Mouse (Mus musculus) lung, embryonic 14.5 days (tissue): ENCODE data around the gene Tcp10b. TPM values are rescaled to one million over a fixed set of nuclear protein-coding genes. Genes with fewer than 3 reads are reported as not detected.
"Not testable (repeated sequence)": the region's sequence is repeated elsewhere in the genome, so short reads cannot be mapped to it uniquely, and the experiment has no call there.

Experiments used
- ATAC-seq: fragments of 200-750 bp; cut with Nextera tagmentation; 2 replicates; pipeline ENCODE4 v1.8.0; 2017; ENCODE audit warnings: mild to moderate bottlenecking, moderate TSS enrichment, moderate library complexity; ENCODE audit not compliant: insufficient read depth
- DNase-seq: peaks from one replicate; pipeline ENCODE4 v3.0.0-alpha.2; 2015
- H3K27ac ChIP-seq: fragments of 300-500 bp; sonication (generic); 2 replicates; pipeline ENCODE4 v1.5.1; 2014; ENCODE audit warnings: low read depth, mild to moderate bottlenecking, moderate library complexity
- H3K27me3 ChIP-seq: fragments of 300-500 bp; sonication (generic); 2 replicates; pipeline ENCODE4 v1.6.1; 2014; ENCODE audit warnings: low read length, control low read depth; ENCODE audit not compliant: insufficient read depth
- H3K36me3 ChIP-seq: fragments of 300-500 bp; sonication (generic); 2 replicates; pipeline ENCODE4 v1.6.1; 2014; ENCODE audit warnings: control low read depth; ENCODE audit not compliant: insufficient read depth
- H3K4me1 ChIP-seq: fragments of 300-500 bp; sonication (generic); 2 replicates; pipeline ENCODE4 v1.6.1; 2014; ENCODE audit warnings: antibody characterized with exemption, control low read depth; ENCODE audit not compliant: insufficient read depth
- H3K4me2 ChIP-seq: fragments of 300-500 bp; sonication (generic); 2 replicates; pipeline ENCODE4 v1.6.1; 2014; ENCODE audit warnings: mild to moderate bottlenecking
- H3K4me3 ChIP-seq: fragments of 300-500 bp; sonication (generic); 2 replicates; pipeline ENCODE4 v1.5.1; 2014; ENCODE audit warnings: low read depth, low read length
- H3K9ac ChIP-seq: fragments of 300-500 bp; sonication (generic); 2 replicates; pipeline ENCODE4 v1.6.1; 2014
- H3K9me3 ChIP-seq: fragments of 300-500 bp; sonication (generic); 2 replicates; pipeline ENCODE4 v1.6.1; 2016; ENCODE audit warnings: low read depth, low read length, control low read depth
- CTCF ChIP-seq: IDR thresholded peaks from 2 replicates; pipeline ENCODE4 v1.5.1; 2016; ENCODE audit warnings: antibody characterized with exemption, low read depth
- WGBS: fragments of 180-500 bp; shearing (Covaris S2); extraction: QIAGEN DNeasy Blood & Tissue Kit; methylation state at CpG from one replicate; pipeline ENCODE4 v1.1.7; 2014; 5-methylcytosine and 5-hydroxymethylcytosine counted together
- polyA plus RNA-seq: library from polyadenylated mRNA; unstranded; fragments of >200 nt; fragmentation: Nextera tagmentation; extraction: Ambion mirVana; gene quantifications from 2 replicates; pipeline ENCODE4 v1.2.1, GENCODE M21; 2014

Tcp10b gene
- polyA plus RNA-seq = not detected in 2 replicates

- not testable (repeated sequence) for H3K36me3 ChIP-seq, DNase-seq, H3K9ac ChIP-seq, H3K4me2 ChIP-seq, H3K9me3 ChIP-seq, H3K27ac ChIP-seq, H3K4me1 ChIP-seq, H3K4me3 ChIP-seq, ATAC-seq, H3K27me3 ChIP-seq
- WGBS = 90% methylated on average over 4 of the region's 4 CpGs
These were observed at the start of gene Tcp10b for GRCm38 (mm10) chr17:13060804-13061203. TSS of gene Tcp10b (plus strand) at chr17:13061104.

GRCm38 (mm10) chr17:13013316-13013715 lies 47.6 kb upstream of the Tcp10b start:
- 83% methylated on average over 3 of the region's 3 CpGs for WGBS

GRCm38 (mm10) chr17:13036627-13037192 lies 24.2 kb upstream of the Tcp10b start:
- DNase-seq, ATAC-seq, H3K27ac ChIP-seq, H3K9ac ChIP-seq, H3K36me3 ChIP-seq, H3K4me1 ChIP-seq, H3K4me3 ChIP-seq, H3K27me3 ChIP-seq, H3K9me3 ChIP-seq, H3K4me2 ChIP-seq: not testable (repeated sequence)
- WGBS = 68% methylated on average over 3 of the region's 12 CpGs

More at GRCm38 (mm10) chr17:13013316-13013715, 47.6 kb upstream of the Tcp10b start:
- H3K4me1 ChIP-seq = peaks cover 5% of the 10 kb centered on the region; the same call in 1 of the 2 replicates
- H3K36me3 ChIP-seq = peaks cover 45% of the 10 kb centered on the region
- ATAC-seq (no peak), DNase-seq (no peak)
- H3K27me3 ChIP-seq = no peaks in the 10 kb centered on the region
- H3K4me2 ChIP-seq = no peak overlapping the region
- H3K4me3 ChIP-seq = no peak overlapping the region
- no peak overlapping the region for H3K9ac ChIP-seq
- H3K9me3 ChIP-seq = no peaks in the 10 kb centered on the region
- no peak overlapping the region for H3K27ac ChIP-seq
- no peak for TF ChIP-seq CTCF

DNA sequence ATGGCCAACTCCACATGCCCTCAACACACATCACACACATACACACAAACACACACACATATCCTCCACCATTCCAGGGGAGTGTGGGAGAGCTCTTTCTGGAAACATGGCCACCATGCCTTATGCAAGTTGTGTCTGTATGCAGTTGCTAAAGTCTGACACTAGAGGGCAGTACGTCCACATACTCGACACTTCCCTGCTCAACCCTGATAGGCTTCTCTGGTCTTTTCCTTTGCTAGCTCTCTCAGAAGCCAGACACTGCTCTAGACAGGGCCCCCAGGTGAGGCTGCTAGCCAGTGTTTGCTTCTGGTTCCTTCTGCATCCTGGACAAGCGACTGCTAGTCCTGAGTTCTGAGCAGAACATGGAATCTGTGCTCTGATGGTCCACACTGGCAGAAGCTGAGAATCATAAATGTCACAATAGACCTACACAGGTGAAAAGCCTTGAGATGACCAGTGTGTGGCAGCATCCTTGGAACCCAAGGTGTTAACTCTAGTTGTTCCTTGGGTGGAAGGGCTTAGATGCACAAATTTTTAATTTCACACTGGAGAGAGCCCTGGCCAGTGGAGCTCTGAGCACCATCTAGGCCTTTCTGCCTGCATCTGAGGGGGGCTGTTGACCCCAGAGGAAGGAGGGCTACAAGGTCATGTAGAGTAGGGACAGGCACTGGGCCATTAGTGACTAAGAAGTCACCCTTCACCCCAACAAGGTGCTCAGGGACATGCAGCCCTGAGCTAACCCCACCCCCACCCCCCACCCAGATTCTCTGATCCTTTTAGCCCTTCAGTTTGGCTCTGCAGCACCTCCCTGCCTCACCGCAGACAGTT lies 16.8 kb upstream of the Tcp10b start:
- ATAC-seq = peak; percentile 89

GRCm38 (mm10) chr17:13052124-13052813 lies 8.6 kb upstream of the Tcp10b start, which contains the start of gene Gpr31b:
TSS of gene Gpr31b (minus strand) at chr17:13052296.
- no CpG with 5 or more reads among the region's 8 CpGs for WGBS

More for the DNA sequence above, 16.8 kb upstream of the Tcp10b start:
- H3K4me1 ChIP-seq, H3K27me3 ChIP-seq, H3K4me3 ChIP-seq, H3K4me2 ChIP-seq, H3K36me3 ChIP-seq, H3K9ac ChIP-seq, H3K9me3 ChIP-seq, H3K27ac ChIP-seq: not testable (repeated sequence)
- 22% methylated on average over 4 of the region's 4 CpGs for WGBS
- DNase-seq = peak; percentile 80
- TF ChIP-seq CTCF = peak; percentile 71

GRCm38 (mm10) chr17:13062882-13063281 lies 2.0 kb downstream of the Tcp10b start:
- H3K9me3 ChIP-seq, H3K4me2 ChIP-seq, H3K36me3 ChIP-seq, H3K4me1 ChIP-seq, H3K27me3 ChIP-seq, H3K27ac ChIP-seq, H3K4me3 ChIP-seq, H3K9ac ChIP-seq, DNase-seq, ATAC-seq: not testable (repeated sequence)
- WGBS = 59% methylated on average over 4 of the region's 7 CpGs

More at GRCm38 (mm10) chr17:13052124-13052813, 8.6 kb upstream of the Tcp10b start, which contains the start of gene Gpr31b:
- ATAC-seq = peak; percentile 81
- not testable (repeated sequence) for H3K36me3 ChIP-seq, H3K27me3 ChIP-seq, H3K4me3 ChIP-seq, H3K4me2 ChIP-seq, H3K9ac ChIP-seq, DNase-seq, H3K4me1 ChIP-seq, H3K9me3 ChIP-seq, H3K27ac ChIP-seq

GRCm38 (mm10) chr17:13067864-13068385 lies 7.0 kb downstream of the Tcp10b start:
- H3K27me3 ChIP-seq, ATAC-seq, DNase-seq, H3K36me3 ChIP-seq, H3K27ac ChIP-seq, H3K9me3 ChIP-seq, H3K9ac ChIP-seq, H3K4me2 ChIP-seq, H3K4me1 ChIP-seq, H3K4me3 ChIP-seq: not testable (repeated sequence)
- 86% methylated on average over 1 of the region's 4 CpGs for WGBS

GRCm38 (mm10) chr17:13069227-13069626 lies 8.3 kb downstream of the Tcp10b start:
- not testable (repeated sequence) for ATAC-seq
- WGBS = 67% methylated on average over 3 of the region's 5 CpGs

DNA sequence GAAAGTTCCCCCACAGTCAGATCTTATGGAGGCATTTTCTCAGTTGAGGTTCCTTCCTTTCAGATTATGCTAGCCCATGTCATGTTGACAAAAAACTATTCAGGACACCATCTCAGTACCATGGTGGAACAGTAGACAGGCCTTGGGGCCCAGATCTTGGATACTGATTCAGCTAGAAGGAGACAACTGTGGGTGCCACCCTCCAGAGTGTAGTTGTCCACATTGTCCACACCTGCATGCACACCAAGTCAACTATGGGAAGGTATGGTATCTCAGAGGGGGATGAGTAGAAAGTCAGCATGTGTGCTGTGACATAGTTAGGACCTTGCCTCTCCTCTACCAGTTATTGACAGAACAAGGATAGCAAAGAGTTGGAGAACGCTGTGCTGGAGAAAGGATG lies 30.6 kb downstream of the Tcp10b start:
- not testable (repeated sequence) for H3K4me3 ChIP-seq, H3K9me3 ChIP-seq, H3K27me3 ChIP-seq, H3K27ac ChIP-seq, H3K4me1 ChIP-seq, ATAC-seq, H3K9ac ChIP-seq, H3K36me3 ChIP-seq, H3K4me2 ChIP-seq, DNase-seq
- no CpG with 5 or more reads among the region's 1 CpGs for WGBS

More at GRCm38 (mm10) chr17:13069227-13069626, 8.3 kb downstream of the Tcp10b start:
- not testable (repeated sequence) for H3K27me3 ChIP-seq, DNase-seq, H3K9me3 ChIP-seq, H3K4me3 ChIP-seq, H3K9ac ChIP-seq, H3K36me3 ChIP-seq, H3K4me1 ChIP-seq, H3K4me2 ChIP-seq, H3K27ac ChIP-seq
